Mouse (Mus musculus) C2C12 (cell line): ENCODE results near the gene Sema3b. TPM values are rescaled to one million over a fixed set of nuclear protein-coding genes. Genes with fewer than 3 reads are reported as not detected.

ENCODE experiments used
- H3K27me3 ChIP-seq: one replicate; pipeline ENCODE4 v1.6.1; 2011; ENCODE audit not compliant: control insufficient read depth, insufficient read depth, insufficient read length
- H3K36me3 ChIP-seq: one replicate; pipeline ENCODE4 v1.6.1; 2011; ENCODE audit not compliant: control insufficient read depth, insufficient read depth
- H3K4me3 ChIP-seq: one replicate; pipeline ENCODE4 v1.5.1; 2011; ENCODE audit warnings: mild to moderate bottlenecking, control low read depth; ENCODE audit not compliant: poor library complexity, insufficient read depth, severe bottlenecking
- H3K79me2 ChIP-seq: one replicate; pipeline ENCODE4 v1.6.1; 2011; ENCODE audit not compliant: control insufficient read depth, insufficient read depth
- H3K79me3 ChIP-seq: one replicate; pipeline ENCODE4 v1.6.1; 2011; ENCODE audit warnings: low read depth, control low read depth
- H3ac ChIP-seq: one replicate; pipeline ENCODE3; 2011; ENCODE audit warnings: low read depth; ENCODE audit not compliant: control insufficient read depth, insufficient read length
- CEBPB ChIP-seq: IDR thresholded peaks from one replicate; pipeline ENCODE4 v1.6.1; 2011; ENCODE audit warnings: low read depth, mild to moderate bottlenecking, control low read depth, moderate library complexity
- CTCF ChIP-seq: IDR thresholded peaks from one replicate; pipeline ENCODE4 v1.5.1; 2011; ENCODE audit not compliant: control insufficient read depth, insufficient read depth, insufficient read length
- FOSL1 ChIP-seq: IDR thresholded peaks from one replicate; pipeline ENCODE4 v1.8.0; 2011; ENCODE audit warnings: mild to moderate bottlenecking, low read length; ENCODE audit not compliant: poor library complexity, insufficient read depth, severe bottlenecking
- MAX ChIP-seq: IDR thresholded peaks from one replicate; pipeline ENCODE4 v1.6.1; 2011; ENCODE audit warnings: mild to moderate bottlenecking, control low read depth
- MYOD1 ChIP-seq: IDR thresholded peaks from one replicate; pipeline ENCODE4 v1.6.1; 2011; ENCODE audit warnings: low read depth; ENCODE audit not compliant: control insufficient read depth, insufficient read length
- MYOG ChIP-seq: IDR thresholded peaks from one replicate; pipeline ENCODE4 v1.6.1; 2011; ENCODE audit not compliant: control insufficient read depth, insufficient read length; ENCODE audit errors: extremely low read depth
- USF1 ChIP-seq: IDR thresholded peaks from one replicate; pipeline ENCODE4 v1.6.1; 2011; ENCODE audit warnings: low read depth, mild to moderate bottlenecking, control low read depth, moderate library complexity
- polyA plus RNA-seq: library from polyadenylated mRNA; unstranded; fragments of >200 nt; fragmentation: generic; extraction: Trizol; gene quantifications from one replicate; pipeline ENCODE4 v1.2.1, GENCODE M21; 2012; ENCODE audit warnings: missing spikeins

The Sema3b gene
- polyA plus RNA-seq, 1 experiment, result 13.7 TPM

DNA sequence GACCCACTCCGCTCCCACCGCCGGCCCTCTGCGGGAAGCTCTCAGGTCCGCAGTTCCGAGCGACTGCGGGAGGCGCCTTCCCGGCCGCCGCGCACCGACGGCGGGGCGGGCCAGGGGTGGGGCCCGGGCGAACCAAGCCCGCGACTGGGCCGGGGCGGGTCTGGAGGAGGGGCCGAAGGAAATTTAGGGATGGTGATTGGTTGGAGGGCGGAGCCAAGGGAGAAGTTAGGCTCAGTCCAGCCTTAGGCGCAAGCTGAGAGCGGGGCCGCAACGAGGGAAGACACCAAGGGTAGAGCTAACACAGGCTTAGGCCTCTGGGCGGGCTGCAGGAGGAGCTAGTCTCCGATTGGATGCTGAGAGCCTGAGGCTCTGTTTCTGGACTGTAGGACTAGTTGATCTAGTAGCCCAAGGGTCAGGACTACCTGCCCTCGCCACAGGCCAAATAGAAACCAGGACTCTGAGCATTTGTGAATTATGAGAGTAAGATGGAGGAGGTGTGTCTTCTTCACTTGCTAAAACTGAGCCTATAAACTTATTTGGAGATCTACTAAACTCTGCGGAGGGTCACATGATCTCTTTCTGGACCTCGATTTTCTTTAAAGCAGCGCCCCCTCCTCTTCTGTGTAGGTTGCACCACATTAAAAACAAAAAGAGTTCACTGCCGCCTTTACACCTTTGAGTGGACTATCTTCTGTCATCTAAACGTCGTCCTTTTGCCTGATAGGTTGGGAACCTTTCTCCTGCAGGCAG, 26.4 kb upstream of the Sema3b start, which contains the start of gene Gnai2:
Gnai2 (minus strand) TSS at position 89 of the 750 bp plus-strand sequence.
- Histone ChIP-seq H3K79me3 (peaks cover 38% of the 10 kb centered on the region), H3K27me3 (no peaks in the 10 kb centered on the region), H3ac (peak within 1 kb of the TSS; percentile 83), H3K36me3 (peaks cover 4% of the 10 kb centered on the region), H3K4me3 (peak within 1 kb of the TSS; percentile 82), H3K79me2 (peaks cover 46% of the 10 kb centered on the region)
- TF ChIP-seq USF1, result peak; percentile 72
- TF ChIP-seq MYOG, result no peak
- no peak for TF ChIP-seq CTCF
- no peak for TF ChIP-seq MAX
- TF ChIP-seq MYOD1, result no peak
- no peak for TF ChIP-seq FOSL1
- TF ChIP-seq CEBPB, result no peak

DNA sequence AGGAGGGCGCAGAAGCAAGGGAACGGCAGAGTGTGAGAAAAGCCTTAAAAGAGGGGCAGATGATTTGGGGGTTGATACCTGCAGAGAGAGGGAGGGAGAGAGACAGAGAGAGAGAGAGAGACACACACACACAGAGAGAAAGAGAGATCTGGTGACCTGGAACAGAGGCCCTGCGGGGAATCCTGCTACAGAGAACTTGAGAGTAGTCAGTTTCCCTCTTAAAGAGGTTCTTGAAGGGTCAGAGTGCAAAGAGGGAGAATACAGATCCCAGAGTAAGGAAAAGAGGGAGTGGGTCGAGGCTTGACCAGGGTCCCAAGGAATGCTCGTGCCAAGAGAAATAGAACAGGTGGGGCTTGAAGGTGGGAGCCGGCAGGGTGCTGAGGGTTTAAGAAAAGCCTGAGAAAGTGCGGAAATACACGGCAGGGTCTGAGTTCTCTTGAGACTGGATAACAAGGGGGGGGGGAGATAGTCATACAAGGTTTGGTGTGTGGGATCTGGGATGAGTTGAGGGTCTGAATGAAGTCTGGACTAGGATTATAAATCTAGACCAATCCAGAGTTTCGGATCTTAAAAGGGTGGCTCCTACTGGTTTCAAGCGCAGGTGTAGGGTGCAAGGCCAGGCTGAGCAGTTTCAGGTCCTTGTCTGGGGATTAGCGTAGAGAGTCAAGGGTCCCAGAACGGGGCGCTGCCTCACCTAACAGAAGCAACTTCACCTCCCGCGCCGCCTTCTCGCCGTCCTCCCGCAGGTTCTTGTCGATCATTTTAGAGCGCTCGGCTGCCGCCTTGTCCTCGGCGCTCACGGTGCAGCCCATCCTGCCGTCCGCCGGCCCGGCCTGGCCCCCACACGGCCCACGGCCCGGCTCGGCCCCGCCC, 25.6 kb upstream of the Sema3b start:
- Histone ChIP-seq H3K79me2 (peaks cover 55% of the 10 kb centered on the region), H3K27me3 (no peaks in the 10 kb centered on the region), H3ac (peak overlapping the region; percentile 83), H3K4me3 (peak overlapping the region; percentile 82), H3K79me3 (peaks cover 45% of the 10 kb centered on the region), H3K36me3 (peaks cover 4% of the 10 kb centered on the region)
- TF ChIP-seq USF1 (no peak), MYOG (no peak), MAX (no peak), CEBPB (no peak), MYOD1 (no peak), CTCF (no peak), FOSL1 (no peak)

DNA sequence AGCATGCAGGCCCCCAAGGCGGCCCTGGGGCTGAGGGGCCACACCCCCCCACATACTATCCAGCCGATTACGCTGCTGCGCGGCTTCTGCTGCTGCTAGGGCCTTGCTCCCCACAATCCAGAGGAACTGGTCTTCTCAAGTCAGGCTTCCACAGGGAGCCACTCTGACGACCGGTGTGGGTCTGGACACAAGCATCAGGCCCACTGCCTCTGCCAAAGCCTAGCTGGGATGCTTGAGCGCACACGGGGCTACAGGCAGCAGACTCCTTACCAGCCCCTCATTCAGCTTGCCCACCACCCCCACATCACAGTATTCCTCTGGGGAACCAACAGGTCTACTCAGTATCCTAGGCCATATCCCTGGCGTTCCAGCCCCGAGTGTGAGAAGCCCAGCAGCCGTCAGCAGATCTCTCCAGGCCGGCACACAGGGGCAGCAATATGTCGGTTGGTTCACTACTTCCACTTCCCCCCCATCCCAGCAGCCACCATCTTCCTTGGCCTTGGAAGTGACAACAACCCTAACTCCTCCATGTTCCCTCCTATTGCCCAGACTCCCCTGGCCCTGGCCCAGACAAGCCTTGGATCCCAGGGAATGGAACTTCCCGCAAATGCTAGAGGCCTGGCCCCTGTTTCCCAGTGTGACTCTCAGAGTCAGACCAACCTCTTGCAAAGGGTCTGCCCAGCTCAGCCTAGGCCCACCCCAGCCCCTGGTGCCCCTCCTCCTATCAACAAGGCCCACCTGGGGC, 24.8 kb upstream of the Sema3b start:
- peak overlapping the region; percentile 83 for H3ac ChIP-seq
- no peaks in the 10 kb centered on the region for H3K27me3 ChIP-seq
- peaks cover 49% of the 10 kb centered on the region for H3K79me3 ChIP-seq
- H3K4me3 ChIP-seq, result peak overlapping the region; percentile 82
- TF ChIP-seq CTCF, result no peak
- TF ChIP-seq MYOD1, result no peak
- no peak for TF ChIP-seq CEBPB
- TF ChIP-seq USF1, result no peak
- TF ChIP-seq FOSL1, result no peak
- no peak for TF ChIP-seq MAX
- H3K36me3 ChIP-seq, result peaks cover 4% of the 10 kb centered on the region
- peaks cover 63% of the 10 kb centered on the region for H3K79me2 ChIP-seq

DNA sequence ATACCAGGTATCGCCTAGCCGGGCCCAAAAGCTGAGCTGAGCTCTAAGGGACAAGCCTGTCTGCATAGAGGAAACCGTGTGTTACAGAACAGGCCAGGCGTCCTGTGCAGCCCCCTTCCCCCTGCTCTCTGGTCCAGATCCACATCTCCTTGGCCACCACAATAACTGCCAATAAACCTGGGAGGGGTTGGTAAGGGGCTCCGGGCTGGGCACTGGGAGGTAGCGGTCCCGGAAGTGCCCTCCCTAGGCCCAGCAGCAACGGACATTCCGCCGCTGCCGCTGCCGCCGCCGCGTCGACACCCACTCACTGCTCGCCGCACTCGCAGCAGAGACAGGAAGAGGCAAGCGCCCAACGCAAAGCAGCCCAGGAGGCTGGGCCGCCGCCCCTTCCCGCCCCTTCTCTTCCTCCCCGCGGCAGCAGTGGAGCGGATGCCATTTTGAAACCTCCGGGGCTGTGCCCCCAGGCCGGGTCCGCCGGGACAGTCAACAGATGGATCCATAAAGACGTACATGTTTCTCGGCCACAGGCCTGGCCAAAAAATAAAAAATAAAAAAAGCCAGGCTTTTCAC, 24.1 kb upstream of the Sema3b start:
- Histone ChIP-seq H3K36me3 (peaks cover 4% of the 10 kb centered on the region), H3K79me3 (peaks cover 53% of the 10 kb centered on the region), H3K4me3 (peak overlapping the region; percentile 82), H3K79me2 (peaks cover 69% of the 10 kb centered on the region), H3K27me3 (no peaks in the 10 kb centered on the region), H3ac (peak overlapping the region; percentile 83)
- no peak for TF ChIP-seq CTCF
- TF ChIP-seq MYOD1, result no peak
- TF ChIP-seq MAX, result no peak
- TF ChIP-seq MYOG, result no peak
- TF ChIP-seq CEBPB, result no peak
- TF ChIP-seq FOSL1, result no peak
- TF ChIP-seq USF1, result no peak

DNA sequence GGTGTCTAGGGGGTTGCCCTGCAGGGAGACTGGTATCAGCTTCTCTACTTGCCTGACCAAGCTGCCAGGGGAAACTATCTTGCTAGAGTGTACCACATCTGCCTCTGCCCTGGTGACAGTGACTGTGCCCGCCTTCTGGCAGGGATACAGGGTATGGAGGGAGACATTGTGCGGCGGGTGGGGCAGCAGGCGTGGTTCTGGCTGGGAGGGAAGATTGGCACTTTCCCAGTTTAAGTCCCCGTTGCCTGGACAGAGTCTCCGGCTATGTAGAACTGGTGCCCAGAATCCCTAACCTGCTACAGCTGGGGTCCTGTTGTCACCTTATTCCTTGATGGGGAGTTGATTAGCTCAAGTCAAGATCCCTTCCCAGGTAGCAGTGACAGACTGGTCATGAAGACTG, 23.4 kb upstream of the Sema3b start:
- no peaks in the 10 kb centered on the region for H3K27me3 ChIP-seq
- H3K36me3 ChIP-seq, result peaks cover 4% of the 10 kb centered on the region
- TF ChIP-seq MYOD1, result no peak
- TF ChIP-seq MAX, result no peak
- TF ChIP-seq FOSL1, result no peak
- TF ChIP-seq CEBPB, result no peak
- no peak for TF ChIP-seq CTCF
- TF ChIP-seq USF1, result no peak
- TF ChIP-seq MYOG, result no peak
- peak overlapping the region; percentile 76 for H3ac ChIP-seq
- peaks cover 58% of the 10 kb centered on the region for H3K79me3 ChIP-seq
- H3K4me3 ChIP-seq, result peak overlapping the region; percentile 82
- peaks cover 76% of the 10 kb centered on the region for H3K79me2 ChIP-seq
